Mouse (Mus musculus) forebrain, embryonic 16.5 days (tissue): ENCODE results near the gene Disp1. TPM values are rescaled to one million over a fixed set of nuclear protein-coding genes. Genes with fewer than 3 reads are reported as not detected.
A peak's percentile ranks its signal among the peaks of the same experiment; 100 is the strongest.

ENCODE experiments used
- ATAC-seq: fragments of 200-750 bp; cut with Nextera tagmentation; 2 replicates; pipeline ENCODE4 v1.8.0; 2017; ENCODE audit warnings: mild to moderate bottlenecking, moderate library complexity
- H3K27ac ChIP-seq: fragments of 300-500 bp; sonication (generic); 2 replicates; pipeline ENCODE4 v1.5.1; 2014; ENCODE audit warnings: low read length, control low read depth
- H3K27me3 ChIP-seq: fragments of 300-500 bp; sonication (generic); replicated peaks from 2 replicates; pipeline ENCODE4 v1.6.1; 2014; ENCODE audit warnings: low read length; ENCODE audit not compliant: control insufficient read depth, insufficient read depth
- H3K36me3 ChIP-seq: fragments of 300-500 bp; sonication (generic); 2 replicates; pipeline ENCODE4 v1.6.1; 2014; ENCODE audit not compliant: control insufficient read depth, insufficient read depth
- H3K4me1 ChIP-seq: fragments of 300-500 bp; sonication (generic); replicated peaks from 2 replicates; pipeline ENCODE4 v1.6.1; 2014; ENCODE audit warnings: low read length; ENCODE audit not compliant: control insufficient read depth, insufficient read depth
- H3K4me2 ChIP-seq: fragments of 300-500 bp; sonication (generic); 2 replicates; pipeline ENCODE4 v1.6.1; 2014; ENCODE audit warnings: mild to moderate bottlenecking, low read length, control low read depth
- H3K4me3 ChIP-seq: fragments of 300-500 bp; sonication (generic); replicated peaks from 2 replicates; pipeline ENCODE4 v1.5.1; 2014; ENCODE audit warnings: mild to moderate bottlenecking, low read length, control low read depth
- H3K9ac ChIP-seq: fragments of 300-500 bp; sonication (generic); replicated peaks from 2 replicates; pipeline ENCODE4 v1.6.1; 2014; ENCODE audit warnings: low read depth, low read length, control low read depth
- H3K9me3 ChIP-seq: fragments of 300-500 bp; sonication (generic); 2 replicates; pipeline ENCODE4 v1.6.1; 2016; ENCODE audit warnings: low read length; ENCODE audit not compliant: control insufficient read depth
- WGBS: fragments of 180-500 bp; shearing (Covaris S2); extraction: QIAGEN DNeasy Blood & Tissue Kit; methylation state at CpG from one replicate; pipeline ENCODE4 v1.1.7; 2014; 5-methylcytosine and 5-hydroxymethylcytosine counted together
- polyA plus RNA-seq: library from polyadenylated mRNA; unstranded; fragments of >200 nt; fragmentation: Nextera tagmentation; extraction: Ambion mirVana; gene quantifications from 2 replicates; pipeline ENCODE4 v1.2.1, GENCODE M21; 2015

The Disp1 gene
- polyA plus RNA-seq, 1 experiment from 2014 or later: 6.4 TPM

GRCm38 (mm10) chr1:183155600-183155999, 65.7 kb downstream of the Disp1 start:
- no peak overlapping the region for H3K9ac ChIP-seq
- WGBS: 79% methylated on average over 5 of the region's 5 CpGs
- H3K36me3 ChIP-seq: no peaks in the 10 kb centered on the region
- H3K4me3 ChIP-seq: no peak overlapping the region
- no peak overlapping the region for H3K27ac ChIP-seq
- ATAC-seq: no peak
- H3K4me1 ChIP-seq: no peaks in the 10 kb centered on the region
- H3K27me3 ChIP-seq: no peaks in the 10 kb centered on the region
- H3K9me3 ChIP-seq: 0 out of 2 replicates have a peak, but pooled peaks cover 2% of the 10 kb centered on the region
- H3K4me2 ChIP-seq: no peak overlapping the region

DNA sequence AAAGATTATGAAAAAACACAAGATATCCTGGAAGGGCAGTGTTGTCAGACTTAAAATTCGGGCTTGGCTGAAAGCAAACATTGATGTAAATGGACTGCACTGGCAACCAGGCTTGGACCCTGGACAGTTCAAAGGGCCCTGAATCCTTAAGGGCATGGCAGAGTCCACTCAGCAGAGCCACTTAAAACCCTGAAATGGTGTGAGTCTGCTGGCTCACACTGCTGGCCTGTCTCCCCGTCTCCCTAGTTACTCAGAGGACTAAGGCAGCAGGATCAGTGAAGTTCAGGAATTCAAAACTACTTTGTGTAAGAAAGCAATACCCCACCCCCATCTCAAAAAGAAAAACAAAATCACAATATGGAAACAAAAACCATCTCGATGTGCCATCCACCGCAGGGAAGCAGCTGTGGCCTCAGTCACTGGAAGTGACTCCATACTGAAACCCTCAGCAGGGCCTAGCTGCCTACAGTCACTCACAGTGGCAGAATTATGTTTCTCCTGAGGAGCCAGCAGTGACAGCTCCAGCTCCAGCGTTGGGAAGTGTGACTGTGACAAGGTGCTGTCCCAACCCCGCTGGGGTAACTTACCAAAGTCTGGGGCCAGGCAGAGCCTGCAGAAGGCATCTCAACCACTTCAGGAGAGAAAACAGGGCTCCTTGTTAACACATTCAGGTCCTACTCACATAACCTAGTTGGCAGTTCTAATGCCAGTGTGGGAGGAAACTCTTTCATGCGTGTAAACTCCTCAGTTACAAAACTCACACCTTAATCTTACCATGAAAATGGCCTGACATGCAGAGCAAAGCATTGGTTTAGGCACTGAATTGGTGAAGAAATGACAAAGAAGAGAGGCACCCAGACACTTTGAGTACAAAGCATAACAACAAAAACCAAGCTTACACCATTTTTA, 66.8 kb downstream of the Disp1 start:
- ATAC-seq: no peak

DNA sequence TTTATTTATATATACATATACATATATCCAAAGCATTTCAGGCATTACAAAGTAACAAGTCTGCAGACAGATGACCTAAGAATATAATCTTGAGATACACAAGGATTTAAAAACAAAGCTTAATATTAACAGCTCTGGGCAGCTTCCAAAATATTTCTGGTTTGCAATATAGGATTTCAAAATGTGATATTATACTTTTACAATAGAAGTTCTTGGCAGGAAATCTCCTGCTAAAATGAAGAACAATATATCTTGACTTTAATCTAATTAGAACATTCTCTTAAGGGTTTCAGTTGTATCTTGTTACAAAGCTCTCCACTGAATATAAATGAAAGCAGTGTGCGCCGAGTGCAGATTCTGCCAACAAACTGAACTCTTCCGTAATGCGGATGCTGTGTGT, 68.0 kb downstream of the Disp1 start:
- 97% methylated on average over 4 of the region's 4 CpGs for WGBS
- no peak overlapping the region for H3K4me2 ChIP-seq

More for the DNA sequence above, 66.8 kb downstream of the Disp1 start:
- Histone ChIP-seq H3K27me3 (no peaks in the 10 kb centered on the region), H3K36me3 (no peaks in the 10 kb centered on the region), H3K27ac (no peak overlapping the region), H3K4me3 (no peak overlapping the region), H3K4me1 (no peaks in the 10 kb centered on the region; the same call in 1 of the 2 replicates), H3K9ac (no peak overlapping the region), H3K4me2 (no peak overlapping the region), H3K9me3 (0 out of 2 replicates have a peak, but pooled peaks cover 2% of the 10 kb centered on the region)
- WGBS: 60% methylated on average over 7 of the region's 7 CpGs

DNA sequence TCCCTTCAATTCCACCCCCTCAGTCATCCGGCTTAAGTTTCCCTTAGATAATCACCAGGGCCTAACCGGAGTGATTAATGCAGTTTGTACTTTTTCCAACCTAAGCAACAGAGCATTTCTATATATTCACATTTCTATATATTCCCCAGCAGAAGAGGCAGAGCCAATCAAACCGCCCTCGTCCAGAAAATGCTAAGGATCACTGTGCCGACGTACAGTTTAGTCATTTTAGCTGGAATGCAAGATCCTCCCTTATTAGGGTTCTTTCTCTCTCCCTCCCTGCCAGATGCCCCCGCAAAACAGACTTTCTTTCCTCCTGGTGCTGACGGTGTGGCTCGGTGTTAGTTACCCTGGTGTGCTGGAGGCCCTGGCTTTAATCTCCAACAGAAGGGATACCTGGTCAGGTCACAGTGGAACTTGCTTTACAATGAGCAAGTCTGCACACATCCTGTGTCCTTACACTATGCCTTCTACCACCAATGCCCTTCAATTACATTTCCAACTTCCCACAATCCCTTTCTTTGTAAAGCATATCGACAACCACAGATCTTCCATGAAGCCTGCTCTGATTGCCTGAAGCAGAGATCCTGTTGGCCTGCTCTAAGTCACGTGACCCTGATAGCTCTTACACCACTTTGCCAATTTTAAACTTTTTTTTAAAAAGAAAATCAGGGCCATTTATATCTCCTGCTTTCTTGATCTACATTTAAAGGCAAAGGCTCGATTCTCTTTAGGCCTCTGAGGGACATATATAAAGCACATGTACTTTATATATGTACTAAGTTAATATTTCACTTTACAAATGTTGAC, 69.6 kb downstream of the Disp1 start:
- no peaks in the 10 kb centered on the region for H3K27me3 ChIP-seq
- no peaks in the 10 kb centered on the region for H3K9me3 ChIP-seq
- no peak overlapping the region for H3K4me3 ChIP-seq
- no peak for ATAC-seq
- 87% methylated on average over 12 of the region's 12 CpGs for WGBS
- H3K9ac ChIP-seq: no peak overlapping the region
- H3K36me3 ChIP-seq: no peaks in the 10 kb centered on the region
- no peak overlapping the region for H3K27ac ChIP-seq
- peaks cover 5% of the 10 kb centered on the region; the same call in 1 of the 2 replicates for H3K4me1 ChIP-seq
- H3K4me2 ChIP-seq: no peak overlapping the region

More for the DNA sequence above, 68.0 kb downstream of the Disp1 start:
- Histone ChIP-seq H3K36me3 (no peaks in the 10 kb centered on the region), H3K27me3 (no peaks in the 10 kb centered on the region), H3K4me1 (no peaks in the 10 kb centered on the region; the same call in 1 of the 2 replicates), H3K9me3 (0 out of 2 replicates have a peak, but pooled peaks cover 2% of the 10 kb centered on the region), H3K27ac (no peak overlapping the region), H3K9ac (no peak overlapping the region), H3K4me3 (no peak overlapping the region)
- no peak for ATAC-seq

DNA sequence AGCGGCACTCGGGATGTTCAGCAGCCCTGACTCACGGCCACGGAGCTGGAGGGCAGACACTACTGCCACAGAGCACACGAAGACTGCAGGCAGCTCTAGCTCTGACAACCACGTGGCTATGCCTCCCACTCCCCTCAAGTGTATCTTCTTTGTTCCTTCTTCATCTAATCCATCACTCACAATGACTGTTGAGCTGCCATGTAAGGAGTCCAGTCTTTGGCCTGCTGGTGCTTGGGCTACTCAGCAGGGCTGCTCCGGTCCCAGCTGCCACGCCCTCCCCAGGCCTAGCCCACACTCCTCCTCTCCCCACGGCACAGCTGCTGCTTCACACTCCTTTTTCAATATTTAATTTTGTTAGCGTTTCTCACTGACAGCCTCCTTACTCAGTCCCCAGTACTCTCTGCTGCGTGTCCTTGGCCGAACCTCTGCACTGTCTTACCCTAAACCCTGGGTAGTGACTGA, 70.9 kb downstream of the Disp1 start:
- Histone ChIP-seq H3K9ac (no peak overlapping the region), H3K4me2 (no peak overlapping the region), H3K27ac (no peak overlapping the region), H3K27me3 (no peaks in the 10 kb centered on the region), H3K36me3 (no peaks in the 10 kb centered on the region), H3K4me3 (no peak overlapping the region), H3K9me3 (no peaks in the 10 kb centered on the region), H3K4me1 (peaks cover 5% of the 10 kb centered on the region; the same call in 1 of the 2 replicates)
- ATAC-seq: no peak
- 49% methylated on average over 12 of the region's 12 CpGs for WGBS

GRCm38 (mm10) chr1:183149571-183150105, 71.7 kb downstream of the Disp1 start:
- H3K9ac ChIP-seq: no peak overlapping the region
- 59% methylated on average over 5 of the region's 5 CpGs for WGBS
- ATAC-seq: no peak
- no peaks in the 10 kb centered on the region for H3K36me3 ChIP-seq
- peaks cover 5% of the 10 kb centered on the region; the same call in 1 of the 2 replicates for H3K4me1 ChIP-seq
- no peak overlapping the region for H3K4me3 ChIP-seq
- no peak overlapping the region for H3K27ac ChIP-seq
- H3K9me3 ChIP-seq: no peaks in the 10 kb centered on the region
- no peaks in the 10 kb centered on the region for H3K27me3 ChIP-seq
- no peak overlapping the region for H3K4me2 ChIP-seq

DNA sequence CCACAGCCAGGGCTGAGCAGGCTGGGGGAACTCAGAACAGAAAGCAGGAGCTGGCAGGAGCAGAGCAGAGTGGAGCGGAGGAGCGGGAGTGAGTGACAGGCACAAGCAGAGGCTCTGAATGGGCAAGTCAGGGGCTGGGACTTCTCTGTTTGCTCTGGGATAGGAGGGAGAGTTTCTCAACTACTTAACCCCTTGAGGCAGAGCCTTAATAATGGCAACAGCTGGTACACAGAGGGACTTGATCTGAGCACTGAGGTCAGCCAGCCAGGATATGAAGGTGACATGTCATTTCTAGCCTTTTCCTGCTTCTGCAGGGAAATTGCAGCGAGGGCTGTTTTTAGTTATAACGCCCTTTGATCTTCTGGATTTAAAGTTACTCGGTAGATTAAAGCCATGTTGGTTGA, 73.9 kb downstream of the Disp1 start:
- WGBS: 26% methylated on average over 5 of the region's 5 CpGs
- peak; percentile 88 for ATAC-seq
- Histone ChIP-seq H3K9me3 (no peaks in the 10 kb centered on the region), H3K4me1 (peaks cover 9% of the 10 kb centered on the region), H3K4me3 (no peak overlapping the region), H3K27ac (no peak overlapping the region), H3K4me2 (no peak overlapping the region), H3K36me3 (no peaks in the 10 kb centered on the region), H3K9ac (no peak overlapping the region), H3K27me3 (no peaks in the 10 kb centered on the region)

GRCm38 (mm10) chr1:183146795-183147194, 74.5 kb downstream of the Disp1 start:
- WGBS: 18% methylated on average over 9 of the region's 9 CpGs
- no peak for ATAC-seq

More at GRCm38 (mm10) chr1:183146795-183147194, 74.5 kb downstream of the Disp1 start:
- no peak overlapping the region for H3K27ac ChIP-seq
- H3K4me2 ChIP-seq: no peak overlapping the region
- no peaks in the 10 kb centered on the region for H3K36me3 ChIP-seq
- H3K9ac ChIP-seq: no peak overlapping the region
- H3K4me1 ChIP-seq: peaks cover 9% of the 10 kb centered on the region
- H3K27me3 ChIP-seq: no peaks in the 10 kb centered on the region
- H3K4me3 ChIP-seq: no peak overlapping the region
- H3K9me3 ChIP-seq: no peaks in the 10 kb centered on the region
